Mouse (Mus musculus): ENCODE results near the gene Papss2. TPM values are rescaled to one million over a fixed set of nuclear protein-coding genes. Genes with fewer than 3 reads are reported as not detected.
"Not testable (repeated sequence)": the region's sequence is repeated elsewhere in the genome, so short reads cannot be mapped to it uniquely, and the experiment has no call there.

Gene Papss2
- polyA plus RNA-seq, 1 experiment: 5.7 TPM

GRCm38 (mm10) chr19:32638276-32638903 is 42.8 kb downstream of the Papss2 start:
- DNase-seq (ENCODE audit: low spot score): no peak

GRCm38 (mm10) chr19:32641535-32641934 is 45.9 kb downstream of the Papss2 start:
- DNase-seq (ENCODE audit: low spot score): no peak

GRCm38 (mm10) chr19:32641995-32642394 is 46.4 kb downstream of the Papss2 start:
- DNase-seq (ENCODE audit: low spot score): no peak

- DNase-seq (ENCODE audit: low spot score): no peak
Measured at GRCm38 (mm10) chr19:32643642-32644041, 48.1 kb downstream of the Papss2 start.

DNA sequence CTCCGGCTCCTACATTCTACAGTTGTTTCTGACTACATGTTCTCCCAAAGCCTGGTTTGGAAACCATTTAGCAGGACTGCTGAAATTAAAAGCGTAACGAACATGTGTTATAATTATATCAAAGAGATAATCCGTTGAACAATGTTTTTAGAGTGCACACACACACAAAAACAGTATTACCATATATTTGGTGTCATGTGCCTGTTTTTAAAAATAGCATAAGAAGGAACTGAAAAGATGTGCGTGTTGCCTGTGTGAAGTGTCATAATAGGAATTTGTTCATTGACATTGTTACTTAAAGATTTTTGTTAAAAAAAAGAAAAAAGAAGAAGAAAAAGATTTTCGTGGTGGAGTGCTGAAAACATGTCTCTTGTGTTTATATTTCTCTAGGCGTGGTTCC is 50.3 kb downstream of the Papss2 start:
- DNase-seq (ENCODE audit: low spot score): no peak

- DNase-seq (ENCODE audit: low spot score): no peak
Measured at GRCm38 (mm10) chr19:32646382-32646781, 50.8 kb downstream of the Papss2 start.

GRCm38 (mm10) chr19:32648019-32648571 is 52.5 kb downstream of the Papss2 start:
- DNase-seq (ENCODE audit: low spot score): no peak

GRCm38 (mm10) chr19:32651046-32651445 is 55.5 kb downstream of the Papss2 start:
- DNase-seq (ENCODE audit: low spot score): no peak

- DNase-seq (ENCODE audit: low spot score): no peak
Measured at GRCm38 (mm10) chr19:32653122-32653521, 57.5 kb downstream of the Papss2 start.

DNA sequence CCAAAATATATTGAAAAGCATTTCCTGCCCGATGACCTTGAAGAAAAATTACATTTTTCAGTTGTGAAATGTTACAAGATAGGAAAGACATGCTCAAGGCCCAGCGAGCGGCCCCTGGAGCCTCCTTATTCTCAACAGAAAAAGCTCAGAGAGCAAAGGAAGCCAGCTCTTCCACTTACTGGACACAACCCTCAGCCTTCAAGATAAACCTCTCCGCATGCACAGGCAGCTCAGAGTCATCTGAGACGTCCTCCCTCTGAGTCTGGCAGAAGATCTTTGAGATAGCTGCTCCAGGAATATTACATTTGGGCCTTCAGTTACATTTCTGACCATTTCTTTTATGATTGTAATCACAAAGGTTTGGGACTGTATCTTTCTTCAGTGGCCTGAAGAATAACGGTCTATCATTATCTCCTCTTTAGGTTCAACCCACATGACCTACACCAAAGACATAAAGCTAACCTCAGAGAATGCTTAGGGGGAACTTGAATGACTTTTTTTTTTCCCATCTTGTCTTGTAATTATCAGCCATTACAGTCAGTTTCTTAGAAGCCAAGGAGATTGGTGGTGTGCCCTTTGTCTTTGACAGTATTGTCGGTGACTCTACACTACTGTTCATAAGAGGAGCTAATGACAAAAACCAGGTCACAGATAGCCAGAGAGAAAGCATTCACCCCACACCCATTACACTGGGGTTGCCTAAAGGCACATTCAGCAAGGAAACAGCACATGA is 58.2 kb downstream of the Papss2 start:
- no peak for DNase-seq (ENCODE audit: low spot score)

DNA sequence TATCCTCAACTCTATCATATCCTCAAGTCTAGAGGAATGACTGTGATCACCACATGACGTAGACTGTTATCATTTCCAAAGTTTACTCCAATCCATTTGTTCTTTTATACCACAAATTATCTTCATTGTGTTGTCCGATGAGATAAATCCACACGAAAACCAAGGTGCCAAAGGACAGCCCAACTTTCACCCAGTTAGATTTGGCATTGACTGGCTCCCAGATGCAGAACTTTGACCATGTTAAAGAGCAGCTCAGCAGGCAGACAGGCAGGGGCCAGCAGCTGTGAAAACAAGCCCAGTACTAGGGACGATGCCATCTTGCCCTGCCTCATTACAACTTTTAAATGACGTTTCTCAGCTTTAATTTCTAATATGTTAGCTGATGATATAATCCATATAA is 63.8 kb downstream of the Papss2 start:
- no peak for DNase-seq (ENCODE audit: low spot score)

DNA sequence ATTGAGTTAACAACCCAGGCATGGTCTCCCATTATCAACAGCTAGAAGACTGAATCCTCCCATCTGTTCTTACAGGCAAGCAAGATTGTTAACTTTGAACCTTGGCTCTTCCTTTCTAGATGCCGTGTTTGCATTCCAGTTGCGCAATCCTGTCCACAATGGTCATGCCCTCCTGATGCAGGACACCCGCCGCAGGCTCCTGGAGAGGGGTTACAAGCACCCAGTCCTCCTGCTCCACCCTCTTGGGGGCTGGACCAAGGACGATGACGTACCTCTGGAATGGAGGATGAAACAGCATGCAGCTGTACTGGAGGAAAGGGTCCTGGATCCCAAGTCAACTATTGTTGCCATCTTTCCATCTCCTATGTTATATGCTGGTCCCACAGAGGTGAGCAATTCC is 67.3 kb downstream of the Papss2 start:
- no peak for DNase-seq (ENCODE audit: low spot score)

DNA sequence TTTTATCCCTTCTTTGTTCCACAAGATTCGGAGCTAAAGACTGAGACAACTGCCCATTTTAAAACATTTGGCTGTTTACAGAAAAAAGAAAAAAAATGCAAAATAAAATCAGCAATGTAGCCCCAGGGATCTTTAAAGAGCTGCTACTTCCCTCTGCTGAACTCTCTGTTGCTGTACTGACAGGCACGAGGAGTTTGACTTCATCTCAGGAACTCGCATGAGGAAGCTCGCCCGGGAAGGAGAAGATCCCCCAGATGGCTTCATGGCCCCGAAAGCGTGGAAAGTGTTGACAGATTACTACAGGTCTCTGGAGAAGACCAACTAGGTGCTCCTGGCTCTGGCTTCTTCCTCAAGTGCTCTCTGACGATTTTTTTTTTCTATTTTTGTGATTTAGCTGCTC is 69.7 kb downstream of the Papss2 start:
- no peak for DNase-seq (ENCODE audit: low spot score)

DNA sequence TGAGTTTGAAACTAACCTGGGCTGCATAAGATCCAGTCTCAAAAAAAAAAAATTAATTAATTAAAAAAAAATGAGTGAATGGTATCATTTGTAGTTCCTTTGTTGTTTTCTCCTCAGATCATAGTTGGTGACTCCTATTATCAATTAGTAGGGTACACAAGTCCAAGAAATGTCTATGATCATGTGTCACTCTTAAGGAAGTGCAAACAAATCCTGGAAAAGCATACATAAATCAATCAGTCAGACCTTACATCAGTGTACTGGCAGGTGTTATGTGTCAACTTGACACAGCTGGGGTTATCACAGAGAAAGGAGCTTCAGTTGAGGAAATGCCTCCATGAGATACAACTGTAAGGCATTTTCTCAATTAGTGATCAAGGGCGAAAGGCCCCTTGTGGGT is 72.2 kb downstream of the Papss2 start:
- not testable (repeated sequence) for DNase-seq (ENCODE audit: low spot score)

GRCm38 (mm10) chr19:32675766-32676165 is 80.2 kb downstream of the Papss2 start:
- no peak for DNase-seq (ENCODE audit: low spot score)

DNA sequence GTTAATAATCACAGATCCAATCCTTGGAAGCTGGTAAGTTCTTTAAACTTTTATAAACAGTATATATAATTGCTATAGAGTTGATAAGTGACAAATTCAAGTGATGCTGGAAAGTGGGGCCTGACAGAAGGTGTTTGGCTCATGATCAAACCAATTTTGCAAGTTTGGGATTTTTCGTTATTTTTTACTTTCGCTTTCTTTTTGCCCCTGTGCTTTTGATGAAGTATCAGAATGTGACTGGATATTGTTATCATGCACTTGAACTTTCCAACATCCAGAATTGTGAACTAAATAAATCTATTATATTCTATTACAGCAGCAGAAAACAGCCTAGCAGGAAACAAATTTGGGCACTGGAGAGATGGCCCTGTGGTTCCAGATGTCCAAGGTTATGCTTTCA is 85.3 kb downstream of the Papss2 start:
- DNase-seq (ENCODE audit: low spot score): no peak

- DNase-seq (ENCODE audit: low spot score): no peak
Measured at GRCm38 (mm10) chr19:32683081-32683480, 87.5 kb downstream of the Papss2 start.

- no peak for DNase-seq (ENCODE audit: low spot score)
Measured at GRCm38 (mm10) chr19:32687721-32688120, 92.1 kb downstream of the Papss2 start.

DNA sequence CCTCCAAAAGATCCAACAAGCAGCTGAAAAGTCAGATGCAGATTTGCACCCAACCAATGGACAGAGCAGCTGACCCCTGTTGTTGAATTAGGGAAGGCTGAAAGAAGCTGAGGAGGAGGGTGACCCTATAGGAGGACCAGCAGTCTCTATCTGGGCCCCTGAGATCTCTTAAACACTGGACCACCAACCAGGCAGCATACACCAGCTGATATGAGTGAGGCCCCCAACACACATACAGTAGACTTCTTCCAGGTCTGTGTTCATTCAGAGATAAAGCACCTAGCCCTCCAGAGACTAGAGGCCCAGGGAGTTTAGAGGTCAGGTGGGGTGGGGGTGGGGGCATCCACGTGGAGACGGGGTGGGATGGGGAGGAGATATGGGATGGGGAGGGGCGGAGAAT is 92.6 kb downstream of the Papss2 start:
- not testable (repeated sequence) for DNase-seq (ENCODE audit: low spot score)

DNA sequence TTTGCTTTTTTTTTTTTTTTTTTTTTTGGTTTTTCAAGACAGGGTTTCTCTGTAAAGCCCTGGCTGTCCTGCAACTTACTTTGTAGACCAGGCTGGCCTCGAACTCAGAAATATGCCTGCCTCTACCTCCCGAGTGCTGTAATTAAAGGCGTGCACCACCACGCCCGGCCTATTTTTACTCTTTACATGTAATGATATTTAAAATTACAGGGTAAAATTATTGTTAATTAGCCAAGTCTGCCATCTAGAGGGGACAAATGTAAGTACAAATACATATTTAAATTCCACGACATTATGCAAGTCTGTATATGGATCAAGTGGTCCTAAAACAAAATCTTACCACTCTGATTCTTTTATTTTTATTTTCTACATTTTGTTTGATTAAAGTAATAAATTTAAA is 94.1 kb downstream of the Papss2 start:
- no peak for DNase-seq (ENCODE audit: low spot score)

- DNase-seq (ENCODE audit: low spot score): no peak
Measured at GRCm38 (mm10) chr19:32696674-32697073, 101.1 kb downstream of the Papss2 start.

DNA sequence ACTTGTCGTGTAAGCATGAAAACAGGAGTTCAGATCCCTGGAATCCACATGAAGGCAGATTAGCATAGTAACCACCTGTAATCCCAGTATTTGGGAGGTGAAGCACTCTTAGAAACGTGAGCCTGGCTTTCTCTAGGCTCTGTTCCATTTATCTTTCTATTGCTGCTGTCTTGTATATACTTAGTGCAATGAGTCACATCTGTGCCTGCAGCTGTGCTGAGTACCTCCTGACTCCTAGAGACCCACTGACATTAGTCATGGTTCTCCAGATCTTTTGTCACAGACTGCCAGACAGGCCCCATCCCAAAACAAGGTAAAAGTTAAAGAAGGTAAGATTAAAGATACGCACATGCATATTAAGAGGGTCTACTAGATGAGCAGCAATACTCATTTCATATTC is 106.6 kb downstream of the Papss2 start:
- no peak for DNase-seq (ENCODE audit: low spot score)

- DNase-seq (ENCODE audit: low spot score): no peak
Measured at GRCm38 (mm10) chr19:32708996-32709395, 113.4 kb downstream of the Papss2 start.

All from urinary bladder, adult 2 months (tissue).